Mouse (Mus musculus) liver, postnatal 0 days (tissue): ENCODE data around the gene Izumo1.

ENCODE experiments used
- CTCF ChIP-seq: sonication (generic); IDR thresholded peaks from 2 replicates; pipeline ENCODE4 v1.5.1; 2016; ENCODE audit warnings: antibody characterized with exemption, low read depth
- EP300 ChIP-seq: IDR thresholded peaks from 2 replicates; pipeline ENCODE4 v1.6.1; 2016; ENCODE audit warnings: antibody characterized with exemption, low read depth, mild to moderate bottlenecking

GRCm38 (mm10) chr7:45595176-45595575 lies 26.4 kb upstream of the Izumo1 start:
- no peak for TF ChIP-seq CTCF
- TF ChIP-seq EP300: no peak
